Mouse (Mus musculus): ENCODE results near the gene Slc16a8. TPM values are rescaled to one million over a fixed set of nuclear protein-coding genes. Genes with fewer than 3 reads are reported as not detected.

The Slc16a8 gene
- polyA plus RNA-seq (2017; shearing (Covaris generic)), result not detected

GRCm38 (mm10) chr15:79254661-79255060 is at the start of gene Slc16a8:
Gene Slc16a8 (minus strand): TSS chr15:79254761.

GRCm38 (mm10) chr15:79285399-79285798 is 30.8 kb upstream of the Slc16a8 start, which contains the start of gene Baiap2l2:
Gene Baiap2l2 (minus strand): TSS chr15:79285537.

GRCm38 (mm10) chr15:79229058-79229821 is 25.3 kb downstream of the Slc16a8 start, which contains the start of the genes Pick1 and Gm49486:
Gene Pick1 (plus strand): TSS chr15:79229173.
Gene Gm49486 (plus strand): TSS chr15:79229391.

Other genes starting within 250 kb of the Slc16a8 start
- gene H1f0, start 226.3 kb downstream of the Slc16a8 start, polyA plus RNA-seq (2017; shearing (Covaris generic)), result 74.2 TPM
- gene Galr3, start 212.9 kb downstream of the Slc16a8 start, polyA plus RNA-seq (2017; shearing (Covaris generic)), result not detected
- gene Ankrd54, start 191.9 kb downstream of the Slc16a8 start, polyA plus RNA-seq (2017; shearing (Covaris generic)), result 10.7 TPM
- 171 TPM for gene Eif3l, start 179.6 kb downstream of the Slc16a8 start, polyA plus RNA-seq (2017; shearing (Covaris generic))
- gene Micall1, start 145.9 kb downstream of the Slc16a8 start, polyA plus RNA-seq (2017; shearing (Covaris generic)), result 27.1 TPM
- gene Polr2f, start 113.8 kb downstream of the Slc16a8 start, polyA plus RNA-seq (2017; shearing (Covaris generic)), result 166 TPM
- gene 1700088E04Rik, start 113.5 kb downstream of the Slc16a8 start, polyA plus RNA-seq (2017; shearing (Covaris generic)), result 0.40 TPM
- gene Sox10, start 89.5 kb downstream of the Slc16a8 start, polyA plus RNA-seq (2017; shearing (Covaris generic)), result not detected
- gene Pick1, start 25.6 kb downstream of the Slc16a8 start, polyA plus RNA-seq (2017; shearing (Covaris generic)), result 45.8 TPM
- not detected for gene Gm49486, start 25.4 kb downstream of the Slc16a8 start, polyA plus RNA-seq (2017; shearing (Covaris generic))
- gene Baiap2l2, start 30.8 kb upstream of the Slc16a8 start, polyA plus RNA-seq (2017; shearing (Covaris generic)), result 0.52 TPM
- gene Pla2g6, start 73.6 kb upstream of the Slc16a8 start, polyA plus RNA-seq (2017; shearing (Covaris generic)), result 19.7 TPM
- 0.96 TPM for gene Maff, start 91.9 kb upstream of the Slc16a8 start, polyA plus RNA-seq (2017; shearing (Covaris generic))
- 36.9 TPM for gene Tmem184b, start 148.8 kb upstream of the Slc16a8 start, polyA plus RNA-seq (2017; shearing (Covaris generic))
- 6.4 TPM for gene Csnk1e, start 200.8 kb upstream of the Slc16a8 start, polyA plus RNA-seq (2017; shearing (Covaris generic))

Measured in inflammation-experienced regulatory T-cells, adult 16 weeks (primary cell).